Mouse (Mus musculus): Measurements from ENCODE around the gene Pik3ip1. TPM values are rescaled to one million over a fixed set of nuclear protein-coding genes. Genes with fewer than 3 reads are reported as not detected.

The Pik3ip1 gene
- total RNA-seq, 2 experiments from 2014 or later = 27.8 to 32.3 TPM

GRCm38 (mm10) chr11:3301075-3301474, 29.1 kb upstream of the Pik3ip1 start:
- DNase-seq (ENCODE audit: low spot score in 2 of 2) = no peak

- peak; percentile 34 to 53 for DNase-seq (ENCODE audit: low spot score in 2 of 2)
Measured at GRCm38 (mm10) chr11:3302385-3302784, 27.8 kb upstream of the Pik3ip1 start.

- no peak for DNase-seq (ENCODE audit: low spot score in 2 of 2)
Measured at GRCm38 (mm10) chr11:3302792-3303191, 27.4 kb upstream of the Pik3ip1 start.

GRCm38 (mm10) chr11:3305821-3306220, 24.4 kb upstream of the Pik3ip1 start:
- no peak for DNase-seq (ENCODE audit: low spot score in 2 of 2)

- DNase-seq (ENCODE audit: low spot score in 2 of 2) = no peak
Measured at GRCm38 (mm10) chr11:3307875-3308274, 22.3 kb upstream of the Pik3ip1 start.

- DNase-seq (ENCODE audit: low spot score in 2 of 2) = no peak
Measured at GRCm38 (mm10) chr11:3309884-3310283, 20.3 kb upstream of the Pik3ip1 start.

- no peak for DNase-seq (ENCODE audit: low spot score in 2 of 2)
Measured at GRCm38 (mm10) chr11:3310789-3311585, 19.2 kb upstream of the Pik3ip1 start.

- no peak for DNase-seq (ENCODE audit: low spot score in 2 of 2)
Measured at GRCm38 (mm10) chr11:3311586-3312347, 18.4 kb upstream of the Pik3ip1 start.

GRCm38 (mm10) chr11:3313294-3313693, 16.9 kb upstream of the Pik3ip1 start:
- DNase-seq (ENCODE audit: low spot score in 2 of 2) = no peak

GRCm38 (mm10) chr11:3314148-3314547, 16.1 kb upstream of the Pik3ip1 start:
- peak; percentile 59 to 71 for DNase-seq (ENCODE audit: low spot score in 2 of 2)

- no peak for DNase-seq (ENCODE audit: low spot score in 2 of 2)
Measured at GRCm38 (mm10) chr11:3318286-3318685, 11.9 kb upstream of the Pik3ip1 start.

GRCm38 (mm10) chr11:3328271-3328670, 1.9 kb upstream of the Pik3ip1 start:
- DNase-seq (ENCODE audit: low spot score in 2 of 2) = no peak

- DNase-seq (ENCODE audit: low spot score in 2 of 2) = no peak
Measured at GRCm38 (mm10) chr11:3328806-3329775, 1.1 kb upstream of the Pik3ip1 start.

GRCm38 (mm10) chr11:3330566-3330965, 365 bp downstream of the Pik3ip1 start:
- peak; percentile 77 to 87 for DNase-seq (ENCODE audit: low spot score in 2 of 2)

GRCm38 (mm10) chr11:3330991-3331750, 970 bp downstream of the Pik3ip1 start:
- DNase-seq (ENCODE audit: low spot score in 2 of 2) = no peak

GRCm38 (mm10) chr11:3331756-3332642, 1.8 kb downstream of the Pik3ip1 start:
- DNase-seq (ENCODE audit: low spot score in 2 of 2) = peak; percentile 87 to 94

- no peak for DNase-seq (ENCODE audit: low spot score in 2 of 2)
Measured at GRCm38 (mm10) chr11:3333111-3333695, 3.0 kb downstream of the Pik3ip1 start.

- no peak for DNase-seq (ENCODE audit: low spot score in 2 of 2)
Measured at GRCm38 (mm10) chr11:3334141-3334710, 4.0 kb downstream of the Pik3ip1 start.

Data from left cerebral cortex, adult 18-20 months (tissue).